Mouse (Mus musculus): Measurements from ENCODE around the gene Edem3.

DNA sequence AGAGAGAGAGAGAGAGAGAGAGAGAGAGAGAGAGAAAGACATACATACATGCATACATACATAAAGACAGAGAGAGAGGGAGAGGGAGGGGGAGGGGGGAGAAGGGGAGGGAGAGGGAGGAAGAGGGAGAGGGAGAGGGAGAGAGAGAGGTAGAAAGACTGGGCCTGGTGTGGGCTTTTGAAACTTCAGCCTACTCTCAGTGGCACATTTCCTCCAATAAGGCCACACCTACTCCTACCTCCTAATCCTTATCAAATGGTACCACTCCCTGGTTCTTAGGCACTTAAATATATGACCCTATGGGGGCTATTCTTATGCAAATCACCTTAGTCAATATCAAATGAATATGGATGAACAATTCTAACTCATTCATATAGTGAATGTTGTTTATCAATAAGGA lies 41.5 kb upstream of the Edem3 start:
- TF ChIP-seq CTCF (IDR thresholded peaks at IDR 0.05; ENCODE audit: control insufficient read depth, insufficient read depth, low read length) (no peak), POLR2A (IDR thresholded peaks at IDR 0.05; ENCODE audit: borderline replicate concordance, control insufficient read depth, low read depth, low read length) (no peak)
